Mouse (Mus musculus): Measurements from ENCODE around the gene Dll4.

DNA sequence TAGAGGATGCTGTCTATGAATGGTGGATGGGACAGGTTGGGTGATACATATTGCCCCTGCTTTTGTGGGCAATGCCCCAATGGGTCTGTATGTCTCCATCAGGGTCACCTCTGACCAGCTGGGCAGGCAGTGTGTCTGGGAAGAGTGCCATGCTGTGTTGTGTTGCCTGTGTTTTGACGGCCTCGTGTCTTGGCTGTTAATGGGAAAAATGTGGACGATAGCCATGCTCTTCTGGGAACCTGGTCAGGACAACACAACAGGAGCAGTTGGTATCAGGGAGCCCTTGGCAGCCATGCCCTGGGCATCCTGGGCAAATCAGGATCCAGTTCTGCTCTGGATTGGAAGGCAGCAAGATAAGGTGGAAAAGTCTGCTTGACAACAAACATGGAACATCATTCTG, 29.5 kb downstream of the Dll4 start:
- TF ChIP-seq CTCF (IDR thresholded peaks at IDR 0.05; ENCODE audit: low read depth) = no peak
- TF ChIP-seq EP300 (optimal IDR thresholded peaks at IDR 0.05) = no peak
